Mouse (Mus musculus) macrophage (primary cell): ENCODE data around the gene Cyp3a13. TPM values are rescaled to one million over a fixed set of nuclear protein-coding genes. Genes with fewer than 3 reads are reported as not detected.
"Not testable (repeated sequence)": the region's sequence is repeated elsewhere in the genome, so short reads cannot be mapped to it uniquely, and the experiment has no call there.

Experiments
- H3K27ac ChIP-seq: fragments of 350-480 bp; formaldehyde crosslinking; 2 replicates; pipeline ENCODE4 v1.9.0; 2021
- H3K36me3 ChIP-seq: fragments of 350-480 bp; formaldehyde crosslinking; 2 replicates; pipeline ENCODE4 v1.9.0; 2021; ENCODE audit errors: inconsistent target
- H3K4me3 ChIP-seq: fragments of 350-480 bp; formaldehyde crosslinking; 2 replicates; pipeline ENCODE4 v1.9.0; 2021; ENCODE audit errors: inconsistent target
- H3K79me2 ChIP-seq: fragments of 350-480 bp; formaldehyde crosslinking; 2 replicates; pipeline ENCODE4 v1.9.0; 2021; ENCODE audit errors: inconsistent target
- WGBS: methylation state at CpG from one replicate; pipeline ENCODE4 v1.1.7; 2026; ENCODE audit warnings: inconsistent platforms; ENCODE audit not compliant: missing documents; 5-methylcytosine and 5-hydroxymethylcytosine counted together
- polyA plus RNA-seq: library from polyadenylated mRNA; stranded (reverse); fragments of 250-400 nt; gene quantifications from 3 replicates; pipeline ENCODE4 v1.2.4, GENCODE M21; 2018; ENCODE audit warnings: inconsistent platforms
- total RNA-seq, 78 experiments: library from RNA; depleted of rRNA; stranded (reverse); fragments of 250-400 nt; gene quantifications; 1 replicate in 9 of 78; 2 replicates in 24 of 78; 3 replicates in 43 of 78; 4 replicates in 2 of 78; pipeline ENCODE4 v1.2.4; 2018; ENCODE audit warnings: inconsistent platforms in 56 of 78

Cyp3a13 gene
- not detected for total RNA-seq (2018; cell fraction: chromatin; rRNA removed)
- not detected for total RNA-seq (2018; cell fraction: cytosol; rRNA removed)
- not detected for total RNA-seq (2018; cell fraction: nucleus; rRNA removed)
- polyA plus RNA-seq: not detected in 3 replicates

GRCm38 (mm10) chr5:137921532-137921931 lies at the start of gene Cyp3a13:
TSS of gene Cyp3a13 (minus strand) at chr5:137921619.
- Histone ChIP-seq H3K4me3 (no peak within 1 kb of the TSS), H3K27ac (no peak within 1 kb of the TSS), H3K79me2 (no peaks in the 10 kb centered on the region), H3K36me3 (no peaks in the 10 kb centered on the region)
- WGBS: 51% methylated on average over 2 of the region's 2 CpGs

GRCm38 (mm10) chr5:137966492-137966891 lies 45.1 kb upstream of the Cyp3a13 start:
- Histone ChIP-seq H3K27ac (no peak overlapping the region), H3K36me3 (no peaks in the 10 kb centered on the region), H3K79me2 (no peaks in the 10 kb centered on the region), H3K4me3 (no peak overlapping the region)

- 93% methylated on average over 8 of the region's 8 CpGs for WGBS
- no peaks in the 10 kb centered on the region for H3K36me3 ChIP-seq
- H3K27ac ChIP-seq: no peak within 1 kb of the TSS
- H3K79me2 ChIP-seq: no peaks in the 10 kb centered on the region
- H3K4me3 ChIP-seq: no peak within 1 kb of the TSS
Measured at GRCm38 (mm10) chr5:137962945-137963344, 41.5 kb upstream of the Cyp3a13 start, which contains the start of gene Gjc3. TSS of gene Gjc3 (minus strand) at chr5:137963098.

- WGBS: 91% methylated on average over 3 of the region's 3 CpGs
- Histone ChIP-seq H3K79me2 (no peaks in the 10 kb centered on the region), H3K27ac (no peak overlapping the region), H3K4me3 (no peak overlapping the region), H3K36me3 (no peaks in the 10 kb centered on the region)
Measured at GRCm38 (mm10) chr5:137956404-137956803, 35.0 kb upstream of the Cyp3a13 start.

- H3K27ac ChIP-seq: no peak overlapping the region
- 32% methylated on average over 6 of the region's 6 CpGs for WGBS
- H3K79me2 ChIP-seq: no peaks in the 10 kb centered on the region
- no peak overlapping the region for H3K4me3 ChIP-seq
- no peaks in the 10 kb centered on the region for H3K36me3 ChIP-seq
Measured at GRCm38 (mm10) chr5:137951218-137951617, 29.8 kb upstream of the Cyp3a13 start.

GRCm38 (mm10) chr5:137947303-137947702 lies 25.9 kb upstream of the Cyp3a13 start:
- H3K36me3 ChIP-seq: no peaks in the 10 kb centered on the region
- no peaks in the 10 kb centered on the region for H3K79me2 ChIP-seq
- H3K4me3 ChIP-seq: no peak overlapping the region
- no peak overlapping the region for H3K27ac ChIP-seq

GRCm38 (mm10) chr5:137943133-137943532 lies 21.7 kb upstream of the Cyp3a13 start:
- no peak overlapping the region for H3K27ac ChIP-seq
- H3K36me3 ChIP-seq: no peaks in the 10 kb centered on the region
- WGBS: 60% methylated on average over 1 of the region's 1 CpGs
- H3K79me2 ChIP-seq: no peaks in the 10 kb centered on the region
- no peak overlapping the region for H3K4me3 ChIP-seq

GRCm38 (mm10) chr5:137940948-137941347 lies 19.5 kb upstream of the Cyp3a13 start:
- WGBS: 84% methylated on average over 4 of the region's 4 CpGs
- H3K36me3 ChIP-seq: no peaks in the 10 kb centered on the region
- no peak overlapping the region for H3K4me3 ChIP-seq
- H3K27ac ChIP-seq: no peak overlapping the region
- no peaks in the 10 kb centered on the region for H3K79me2 ChIP-seq

GRCm38 (mm10) chr5:137937238-137937637 lies 15.8 kb upstream of the Cyp3a13 start:
- WGBS: 59% methylated on average over 4 of the region's 4 CpGs
- no peak overlapping the region for H3K27ac ChIP-seq
- no peak overlapping the region for H3K4me3 ChIP-seq
- H3K79me2 ChIP-seq: no peaks in the 10 kb centered on the region
- no peaks in the 10 kb centered on the region for H3K36me3 ChIP-seq

- WGBS: 100% methylated on average over 2 of the region's 2 CpGs
- no peaks in the 10 kb centered on the region for H3K79me2 ChIP-seq
- no peak overlapping the region for H3K4me3 ChIP-seq
- H3K27ac ChIP-seq: no peak overlapping the region
- no peaks in the 10 kb centered on the region for H3K36me3 ChIP-seq
Measured at GRCm38 (mm10) chr5:137936486-137936885, 15.1 kb upstream of the Cyp3a13 start.

GRCm38 (mm10) chr5:137933934-137934333 lies 12.5 kb upstream of the Cyp3a13 start:
- 89% methylated on average over 2 of the region's 2 CpGs for WGBS
- not testable (repeated sequence) for H3K79me2 ChIP-seq, H3K4me3 ChIP-seq, H3K36me3 ChIP-seq, H3K27ac ChIP-seq

- WGBS: 86% methylated on average over 11 of the region's 11 CpGs
- Histone ChIP-seq H3K79me2 (no peaks in the 10 kb centered on the region), H3K27ac (no peak overlapping the region), H3K36me3 (no peaks in the 10 kb centered on the region), H3K4me3 (no peak overlapping the region)
Measured at GRCm38 (mm10) chr5:137928439-137928838, 7.0 kb upstream of the Cyp3a13 start.

- Histone ChIP-seq H3K4me3 (no peak overlapping the region), H3K27ac (no peak overlapping the region), H3K36me3 (no peaks in the 10 kb centered on the region), H3K79me2 (no peaks in the 10 kb centered on the region)
Measured at GRCm38 (mm10) chr5:137922171-137922570, 752 bp upstream of the Cyp3a13 start.

- Histone ChIP-seq H3K36me3 (no peaks in the 10 kb centered on the region), H3K4me3 (no peak overlapping the region), H3K27ac (no peak overlapping the region), H3K79me2 (no peaks in the 10 kb centered on the region)
- 73% methylated on average over 6 of the region's 6 CpGs for WGBS
Measured at GRCm38 (mm10) chr5:137915550-137915949, 5.9 kb downstream of the Cyp3a13 start.

- H3K4me3 ChIP-seq: no peak overlapping the region
Measured at GRCm38 (mm10) chr5:137914508-137914907, 6.9 kb downstream of the Cyp3a13 start.

GRCm38 (mm10) chr5:137909564-137910262 lies 11.7 kb downstream of the Cyp3a13 start:
- Histone ChIP-seq H3K79me2 (no peaks in the 10 kb centered on the region), H3K27ac (no peak overlapping the region), H3K4me3 (no peak overlapping the region), H3K36me3 (no peaks in the 10 kb centered on the region)
- 91% methylated on average over 3 of the region's 3 CpGs for WGBS

More at GRCm38 (mm10) chr5:137914508-137914907, 6.9 kb downstream of the Cyp3a13 start:
- no peaks in the 10 kb centered on the region for H3K36me3 ChIP-seq
- H3K79me2 ChIP-seq: no peaks in the 10 kb centered on the region
- no peak overlapping the region for H3K27ac ChIP-seq
